Mouse (Mus musculus): ENCODE measurements around the gene Actn3. TPM values are rescaled to one million over a fixed set of nuclear protein-coding genes. Genes with fewer than 3 reads are reported as not detected.

The Actn3 gene
- polyA plus RNA-seq, 1 experiment = 13.4 TPM

- Histone ChIP-seq H3K27ac (ENCODE audit: insufficient read depth, low read depth, low read length) (no peak overlapping the region), H3K27me3 (replicated peaks; ENCODE audit: control insufficient read depth, insufficient read depth, low read length) (no peaks in the 10 kb centered on the region), H3K36me3 (ENCODE audit: control insufficient read depth, insufficient read depth, low read length) (no peaks in the 10 kb centered on the region), H3K4me3 (ENCODE audit: insufficient read depth, low read depth, low read length) (no peak overlapping the region), H3K4me1 (ENCODE audit: control insufficient read depth, insufficient read depth, low read length) (no peaks in the 10 kb centered on the region)
- TF ChIP-seq POLR2A (IDR thresholded peaks at IDR 0.05; ENCODE audit: low read depth, low read length) = no peak
- no peak for TF ChIP-seq CTCF (conservative IDR thresholded peaks at IDR 0.05; ENCODE audit: insufficient read depth, insufficient read length, low read depth, low read length)
- 61% methylated on average over 2 of the region's 2 CpGs for WGBS
- DNase-seq = no peak
Measured at GRCm38 (mm10) chr19:4845846-4846245, 31.9 kb downstream of the Actn3 start.

GRCm38 (mm10) chr19:4842611-4843010 lies 35.1 kb downstream of the Actn3 start:
- Histone ChIP-seq H3K36me3 (ENCODE audit: control insufficient read depth, insufficient read depth, low read length) (no peaks in the 10 kb centered on the region), H3K4me1 (ENCODE audit: control insufficient read depth, insufficient read depth, low read length) (peaks cover 7% of the 10 kb centered on the region; the same call in 1 of the 2 replicates), H3K4me3 (ENCODE audit: insufficient read depth, low read depth, low read length) (no peak overlapping the region), H3K27me3 (replicated peaks; ENCODE audit: control insufficient read depth, insufficient read depth, low read length) (no peaks in the 10 kb centered on the region), H3K27ac (ENCODE audit: insufficient read depth, low read depth, low read length) (no peak overlapping the region)
- DNase-seq = no peak
- TF ChIP-seq CTCF (conservative IDR thresholded peaks at IDR 0.05; ENCODE audit: insufficient read depth, insufficient read length, low read depth, low read length) (no peak), POLR2A (IDR thresholded peaks at IDR 0.05; ENCODE audit: low read depth, low read length) (no peak)
- WGBS = 56% methylated on average over 2 of the region's 2 CpGs

GRCm38 (mm10) chr19:4840848-4841247 lies 36.9 kb downstream of the Actn3 start:
- Histone ChIP-seq H3K27me3 (replicated peaks; ENCODE audit: control insufficient read depth, insufficient read depth, low read length) (no peaks in the 10 kb centered on the region), H3K36me3 (ENCODE audit: control insufficient read depth, insufficient read depth, low read length) (no peaks in the 10 kb centered on the region), H3K4me1 (ENCODE audit: control insufficient read depth, insufficient read depth, low read length) (peaks cover 9% of the 10 kb centered on the region; the same call in 1 of the 2 replicates), H3K27ac (ENCODE audit: insufficient read depth, low read depth, low read length) (no peak overlapping the region), H3K4me3 (ENCODE audit: insufficient read depth, low read depth, low read length) (no peak overlapping the region)
- no peak for DNase-seq
- TF ChIP-seq CTCF (conservative IDR thresholded peaks at IDR 0.05; ENCODE audit: insufficient read depth, insufficient read length, low read depth, low read length) (no peak), POLR2A (IDR thresholded peaks at IDR 0.05; ENCODE audit: low read depth, low read length) (no peak)
- WGBS = 85% methylated on average over 9 of the region's 9 CpGs

DNA sequence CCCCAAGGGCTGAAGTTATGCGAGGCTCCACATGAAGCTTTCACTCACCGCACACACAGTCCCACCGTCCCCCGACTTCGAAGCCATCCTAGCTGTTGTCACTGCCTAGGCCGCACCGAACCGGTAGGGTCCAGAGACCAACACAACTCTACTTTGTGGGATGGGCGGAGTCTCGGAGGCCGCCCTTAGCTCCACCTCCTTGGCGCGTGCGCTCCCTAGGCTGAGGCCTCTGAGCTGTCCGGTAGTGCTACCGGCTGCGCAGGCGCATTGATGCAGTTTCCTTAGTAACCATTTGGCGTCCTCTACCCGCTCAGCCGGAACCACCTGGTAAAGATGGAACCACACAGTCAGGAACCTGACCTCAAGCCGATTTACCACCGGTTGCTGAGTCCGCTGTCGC lies 38.6 kb downstream of the Actn3 start, which contains the start of the genes Ccs and Ccdc87:
Gene Ccs (minus strand): TSS at position 184 of the 400 bp plus-strand sequence.
Gene Ccdc87 (plus strand): TSS at position 218 of the 400 bp plus-strand sequence.
- H3K27ac ChIP-seq (ENCODE audit: insufficient read depth, low read depth, low read length) = peak within 1 kb of the TSS; percentile 45
- TF ChIP-seq CTCF (conservative IDR thresholded peaks at IDR 0.05; ENCODE audit: insufficient read depth, insufficient read length, low read depth, low read length) (no peak; the same call in 1 of the 2 replicates), POLR2A (IDR thresholded peaks at IDR 0.05; ENCODE audit: low read depth, low read length) (peak; percentile 79)

DNA sequence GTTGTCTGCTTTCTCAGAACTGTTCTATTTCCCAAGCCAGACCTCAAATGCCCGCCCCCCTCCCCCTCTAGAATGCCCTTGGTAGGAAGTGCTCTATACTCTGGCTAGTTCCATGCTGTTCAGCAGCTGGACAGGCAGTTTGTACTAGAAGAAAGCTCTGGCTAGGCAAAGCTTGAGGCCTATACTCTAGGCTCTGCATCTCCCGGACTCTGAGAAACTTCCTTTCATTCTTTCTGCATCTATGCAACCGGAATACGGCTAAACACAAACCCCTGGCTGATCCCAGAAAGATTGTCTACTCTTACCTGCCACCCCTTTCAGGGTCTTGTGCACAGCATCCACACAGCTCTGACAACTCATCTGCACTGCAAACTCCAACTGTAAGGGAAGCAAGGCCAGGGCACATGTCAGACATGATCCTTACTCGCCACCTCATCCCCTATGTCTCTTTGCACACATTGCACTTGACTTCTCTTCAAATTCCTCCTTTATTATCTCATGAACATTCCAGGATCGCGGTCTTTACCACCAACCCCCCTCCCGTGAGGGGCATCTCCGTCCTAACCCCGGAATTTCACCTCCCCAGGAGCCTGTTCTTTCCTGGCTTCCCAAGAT lies 39.1 kb downstream of the Actn3 start:
- DNase-seq = peak; percentile 20
- Histone ChIP-seq H3K27ac (ENCODE audit: insufficient read depth, low read depth, low read length) (peak overlapping the region; percentile 45), H3K4me1 (ENCODE audit: control insufficient read depth, insufficient read depth, low read length) (peaks cover 15% of the 10 kb centered on the region; the same call in 1 of the 2 replicates), H3K36me3 (ENCODE audit: control insufficient read depth, insufficient read depth, low read length) (no peaks in the 10 kb centered on the region), H3K4me3 (ENCODE audit: insufficient read depth, low read depth, low read length) (peak overlapping the region; percentile 68), H3K27me3 (replicated peaks; ENCODE audit: control insufficient read depth, insufficient read depth, low read length) (no peaks in the 10 kb centered on the region)
- WGBS = 8% methylated on average over 10 of the region's 10 CpGs
- no peak for TF ChIP-seq CTCF (conservative IDR thresholded peaks at IDR 0.05; ENCODE audit: insufficient read depth, insufficient read length, low read depth, low read length)
- no peak for TF ChIP-seq POLR2A (IDR thresholded peaks at IDR 0.05; ENCODE audit: low read depth, low read length)

More for the DNA sequence above, 38.6 kb downstream of the Actn3 start, which contains the start of the genes Ccs and Ccdc87:
- WGBS = under 1% methylated on average over 25 of the region's 25 CpGs
- peak; percentile 99 for DNase-seq
- Histone ChIP-seq H3K36me3 (ENCODE audit: control insufficient read depth, insufficient read depth, low read length) (no peaks in the 10 kb centered on the region), H3K4me3 (ENCODE audit: insufficient read depth, low read depth, low read length) (peak within 1 kb of the TSS; percentile 68), H3K27me3 (replicated peaks; ENCODE audit: control insufficient read depth, insufficient read depth, low read length) (no peaks in the 10 kb centered on the region), H3K4me1 (ENCODE audit: control insufficient read depth, insufficient read depth, low read length) (peaks cover 15% of the 10 kb centered on the region; the same call in 1 of the 2 replicates)

DNA sequence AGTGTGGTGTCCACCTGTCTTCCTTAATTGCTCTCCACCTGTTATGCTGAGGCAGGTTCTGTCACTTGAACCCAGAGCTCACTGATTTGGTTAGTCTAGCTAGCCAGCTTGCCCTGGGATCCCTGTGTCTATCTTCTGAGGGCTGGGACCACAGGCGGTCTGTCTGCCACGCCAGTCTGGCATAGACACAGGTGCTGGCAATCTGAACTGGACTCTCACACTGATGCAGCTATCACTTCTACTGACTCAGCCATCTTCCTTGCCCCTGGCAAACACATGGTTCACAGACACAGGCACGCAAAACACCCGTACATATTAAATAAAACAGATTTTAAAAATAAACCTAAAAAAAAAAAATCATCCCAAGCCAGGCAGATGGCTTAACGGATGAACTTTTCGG lies 40.7 kb downstream of the Actn3 start:
- no peak for TF ChIP-seq CTCF (conservative IDR thresholded peaks at IDR 0.05; ENCODE audit: insufficient read depth, insufficient read length, low read depth, low read length)
- TF ChIP-seq POLR2A (IDR thresholded peaks at IDR 0.05; ENCODE audit: low read depth, low read length) = no peak
- no peaks in the 10 kb centered on the region for H3K27me3 ChIP-seq (replicated peaks; ENCODE audit: control insufficient read depth, insufficient read depth, low read length)
- H3K36me3 ChIP-seq (ENCODE audit: control insufficient read depth, insufficient read depth, low read length) = no peaks in the 10 kb centered on the region
- DNase-seq = peak; percentile 44
- 82% methylated on average over 6 of the region's 6 CpGs for WGBS
- H3K4me3 ChIP-seq (ENCODE audit: insufficient read depth, low read depth, low read length) = no peak overlapping the region
- peaks cover 15% of the 10 kb centered on the region; the same call in 1 of the 2 replicates for H3K4me1 ChIP-seq (ENCODE audit: control insufficient read depth, insufficient read depth, low read length)
- H3K27ac ChIP-seq (ENCODE audit: insufficient read depth, low read depth, low read length) = peak overlapping the region; percentile 56

DNA sequence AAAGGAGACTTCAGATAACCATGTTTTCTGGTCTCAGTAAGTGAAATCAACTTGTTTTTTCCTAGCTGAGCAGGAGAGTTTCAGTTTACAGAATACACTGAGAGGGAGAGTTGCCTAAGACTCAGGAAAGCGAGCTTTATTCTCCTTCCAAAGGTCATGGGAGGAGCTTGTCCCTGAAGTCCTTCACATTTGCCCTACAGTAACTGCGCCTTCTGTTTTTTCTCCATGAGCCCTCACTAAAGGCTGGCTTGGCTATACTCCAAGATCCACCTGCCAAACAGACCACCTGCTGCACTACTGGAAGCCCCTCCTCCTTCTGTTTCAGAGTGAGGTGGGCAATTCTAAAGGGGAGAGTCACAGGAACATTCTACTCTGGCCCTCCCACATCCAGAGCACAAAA lies 41.6 kb downstream of the Actn3 start:
- Histone ChIP-seq H3K4me1 (ENCODE audit: control insufficient read depth, insufficient read depth, low read length) (peaks cover 15% of the 10 kb centered on the region; the same call in 1 of the 2 replicates), H3K36me3 (ENCODE audit: control insufficient read depth, insufficient read depth, low read length) (no peaks in the 10 kb centered on the region), H3K4me3 (ENCODE audit: insufficient read depth, low read depth, low read length) (no peak overlapping the region), H3K27me3 (replicated peaks; ENCODE audit: control insufficient read depth, insufficient read depth, low read length) (no peaks in the 10 kb centered on the region), H3K27ac (ENCODE audit: insufficient read depth, low read depth, low read length) (peak overlapping the region; percentile 56)
- peak; percentile 77 for DNase-seq
- TF ChIP-seq POLR2A (IDR thresholded peaks at IDR 0.05; ENCODE audit: low read depth, low read length) = no peak
- no peak for TF ChIP-seq CTCF (conservative IDR thresholded peaks at IDR 0.05; ENCODE audit: insufficient read depth, insufficient read length, low read depth, low read length)
- 37% methylated on average over 2 of the region's 2 CpGs for WGBS

Data from kidney, adult 2 months (tissue).